Mouse (Mus musculus) Muller cell, postnatal 12 days (primary cell): ENCODE results near the gene Tjp3.

Source experiments
- DNase-seq: peaks from one replicate; pipeline ENCODE4 v3.0.0-alpha.2; 2015; ENCODE audit errors: inconsistent ontology term

Tjp3 gene

GRCm38 (mm10) chr10:81319741-81320549 is 28.6 kb upstream of the Tjp3 start:
- no peak for DNase-seq

- no peak for DNase-seq
These were observed 27.9 kb upstream of the Tjp3 start for GRCm38 (mm10) chr10:81319330-81319699.

- DNase-seq = no peak
These were observed 27.4 kb upstream of the Tjp3 start for GRCm38 (mm10) chr10:81318589-81319329.

- peak; percentile 76 for DNase-seq
These were observed 25.9 kb upstream of the Tjp3 start for GRCm38 (mm10) chr10:81317273-81317672.

GRCm38 (mm10) chr10:81316338-81317060 is 25.1 kb upstream of the Tjp3 start:
- no peak for DNase-seq

GRCm38 (mm10) chr10:81315587-81315986 is 24.2 kb upstream of the Tjp3 start:
- DNase-seq = no peak

- no peak for DNase-seq
These were observed 22.8 kb upstream of the Tjp3 start for GRCm38 (mm10) chr10:81314201-81314600.

GRCm38 (mm10) chr10:81313581-81313980 is 22.2 kb upstream of the Tjp3 start:
- DNase-seq = no peak

GRCm38 (mm10) chr10:81309571-81309970 is 18.2 kb upstream of the Tjp3 start:
- DNase-seq = no peak

- DNase-seq = no peak
These were observed 15.7 kb upstream of the Tjp3 start for GRCm38 (mm10) chr10:81306837-81307682.

- DNase-seq = no peak
These were observed 14.8 kb upstream of the Tjp3 start for GRCm38 (mm10) chr10:81306173-81306668.

GRCm38 (mm10) chr10:81305663-81306062 is 14.3 kb upstream of the Tjp3 start:
- no peak for DNase-seq

GRCm38 (mm10) chr10:81304597-81305238 is 13.3 kb upstream of the Tjp3 start:
- DNase-seq = peak; percentile 59

- DNase-seq = no peak
These were observed 12.4 kb upstream of the Tjp3 start for GRCm38 (mm10) chr10:81303761-81304160.

- no peak for DNase-seq
These were observed 11.9 kb upstream of the Tjp3 start for GRCm38 (mm10) chr10:81303258-81303657.

- DNase-seq = no peak
These were observed 11.4 kb upstream of the Tjp3 start for GRCm38 (mm10) chr10:81302781-81303218.

- DNase-seq = no peak
These were observed 10.9 kb upstream of the Tjp3 start for GRCm38 (mm10) chr10:81302288-81302687.

- DNase-seq = no peak
These were observed 9.9 kb upstream of the Tjp3 start for GRCm38 (mm10) chr10:81301321-81301720.

- no peak for DNase-seq
These were observed 9.0 kb upstream of the Tjp3 start for GRCm38 (mm10) chr10:81300352-81300907.

GRCm38 (mm10) chr10:81299585-81300351 is 8.4 kb upstream of the Tjp3 start:
- DNase-seq = no peak
